Mouse (Mus musculus): ENCODE measurements around the gene Parl.

DNA sequence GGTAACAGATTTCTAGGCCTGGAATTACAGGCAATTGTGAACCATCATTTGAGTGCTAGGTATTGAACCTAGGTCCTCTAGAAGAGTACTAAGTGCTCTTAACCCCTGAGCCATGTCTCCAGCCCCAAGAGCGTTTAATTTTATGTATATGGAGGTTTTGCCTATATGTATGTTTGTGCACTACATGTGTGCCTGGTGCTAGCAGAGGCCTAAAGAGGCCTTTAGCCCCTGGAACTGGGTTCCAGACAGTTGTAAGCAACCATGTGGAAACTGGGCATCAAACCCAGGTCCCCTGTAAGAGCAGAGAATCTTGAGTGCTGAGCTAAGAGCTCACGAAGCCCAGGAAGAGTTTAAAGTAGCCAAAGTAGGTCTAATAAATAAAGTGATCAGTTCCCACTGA is 2.1 kb downstream of the Parl start:
- TF ChIP-seq CTCF (IDR thresholded peaks at IDR 0.05; ENCODE audit: low read depth) (no peak), EP300 (IDR thresholded peaks at IDR 0.05; ENCODE audit: low read depth) (no peak)

All from liver, postnatal 0 days (tissue).